Mouse (Mus musculus): Measurements from ENCODE around the gene Gm10282.

Gene Gm10282

DNA sequence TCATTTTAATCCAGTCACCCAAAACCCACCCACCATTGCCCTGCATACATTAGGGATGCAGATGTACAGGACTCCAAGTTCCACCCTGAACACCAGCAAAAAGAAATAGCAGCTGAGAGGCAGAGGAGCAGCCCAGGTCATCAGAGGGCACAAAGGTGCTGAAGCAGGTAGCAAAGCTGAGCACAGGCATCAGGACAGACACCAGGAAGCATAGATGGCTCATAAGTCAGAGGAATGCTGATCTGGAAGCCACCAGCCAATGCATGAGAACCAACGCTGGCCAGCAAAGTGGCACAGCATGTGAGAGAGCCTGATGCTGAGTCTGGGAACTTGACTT, 47.2 kb downstream of the Gm10282 start:
- no peak for DNase-seq

DNA sequence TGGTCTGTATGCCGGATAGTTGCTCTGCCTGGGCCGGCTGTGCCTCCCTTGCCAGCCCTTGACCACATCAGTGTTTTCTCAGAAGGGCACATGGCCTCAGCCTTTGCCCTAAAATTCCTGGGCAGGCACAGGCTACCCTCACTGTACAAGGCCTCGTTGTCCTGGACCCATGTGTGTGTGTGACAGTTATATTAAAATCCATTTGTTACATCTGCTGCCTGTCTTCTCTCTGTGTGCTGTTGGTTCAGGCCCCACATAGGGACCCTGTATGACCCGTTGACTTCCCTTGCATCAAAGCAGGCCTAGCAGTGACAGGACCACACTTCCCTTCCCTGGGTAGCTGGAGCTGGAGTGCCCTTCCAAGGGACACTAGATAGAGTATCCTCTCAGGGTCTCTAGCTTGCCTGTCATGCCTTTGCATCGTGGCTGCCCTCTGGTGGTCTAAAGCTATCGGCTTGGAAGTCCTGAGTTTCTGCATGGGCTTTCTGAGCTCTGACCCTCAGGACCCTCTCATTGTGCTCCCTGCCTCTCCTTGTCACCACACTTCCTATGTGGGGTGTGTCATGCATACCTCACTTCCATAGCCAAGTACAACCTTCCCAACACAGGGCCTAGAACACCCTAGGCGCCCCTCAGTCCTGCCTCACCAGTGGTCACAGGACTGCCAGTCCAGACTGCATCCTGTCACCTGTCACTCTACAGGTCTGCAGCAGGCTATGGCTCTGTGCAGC, 47.7 kb downstream of the Gm10282 start:
- DNase-seq, result no peak
